Mouse (Mus musculus) splenic B cell, adult 2 months (primary cell): ENCODE data around the gene Ap3s2.

Experiments used
- DNase-seq: peaks from one replicate; pipeline ENCODE4 v3.0.0-alpha.2; 2011; ENCODE audit warnings: low read depth, low spot score
- H3K27me3 ChIP-seq: 2 replicates; pipeline ENCODE4 v1.6.1; 2012; ENCODE audit warnings: mild to moderate bottlenecking, low read length, moderate library complexity, mixed read lengths; ENCODE audit not compliant: control insufficient read depth, poor library complexity, insufficient read depth, severe bottlenecking
- H3K36me3 ChIP-seq: 2 replicates; pipeline ENCODE4 v1.6.1; 2012; ENCODE audit warnings: mild to moderate bottlenecking, low read length, moderate library complexity, mixed read lengths; ENCODE audit not compliant: control insufficient read depth, poor library complexity, insufficient read depth, severe bottlenecking

The Ap3s2 gene

GRCm38 (mm10) chr7:79920344-79920983, at the start of gene Ap3s2:
Gene Ap3s2, minus strand, starts transcription at chr7:79920649.
- H3K27me3 ChIP-seq: peaks cover 1% of the 10 kb centered on the region; the same call in 1 of the 2 replicates
- H3K36me3 ChIP-seq: 0 out of 2 replicates have a peak, but pooled peaks cover 2% of the 10 kb centered on the region
- DNase-seq: peak; percentile 87

DNA sequence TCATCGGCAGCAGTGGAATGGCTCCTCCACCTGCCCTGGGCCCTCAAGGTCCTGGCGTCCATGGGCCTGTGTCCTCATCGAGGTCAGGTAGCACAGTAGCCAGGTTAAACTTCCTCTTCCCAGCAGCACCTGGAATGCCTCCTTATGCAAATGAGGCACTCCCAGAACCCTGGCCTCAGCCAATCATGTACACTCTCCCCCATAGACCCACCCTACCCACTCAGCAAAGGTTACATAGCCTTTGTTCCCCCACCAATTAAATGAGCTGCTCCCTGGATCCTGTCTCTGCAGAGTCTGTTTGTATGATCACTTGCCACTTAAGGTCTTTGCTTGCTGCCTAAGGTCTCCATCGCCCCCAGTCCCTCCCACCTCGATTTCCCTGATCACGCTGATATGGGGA, 47.9 kb upstream of the Ap3s2 start:
- Histone ChIP-seq H3K36me3 (no peaks in the 10 kb centered on the region), H3K27me3 (no peaks in the 10 kb centered on the region)
- DNase-seq: no peak

DNA sequence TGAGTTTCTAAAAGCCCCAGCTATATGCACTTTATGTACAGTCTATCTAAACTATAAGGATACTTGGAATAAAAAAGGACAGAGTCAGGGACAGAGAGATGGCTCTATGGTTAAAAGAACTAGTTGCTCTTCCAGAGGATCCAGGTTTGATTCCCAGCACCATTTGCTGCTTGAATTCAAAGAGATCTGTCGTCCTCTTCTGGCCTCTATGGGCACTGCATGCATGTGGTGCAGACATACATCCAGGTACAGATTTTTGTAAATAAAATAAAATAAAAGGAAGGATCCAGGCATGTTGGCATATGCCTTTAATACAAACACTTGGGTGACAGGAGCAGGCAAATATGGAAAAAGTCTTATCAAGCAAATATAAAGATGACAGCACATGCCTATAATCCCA, 41.2 kb upstream of the Ap3s2 start:
- Histone ChIP-seq H3K36me3 (no peaks in the 10 kb centered on the region), H3K27me3 (no peaks in the 10 kb centered on the region; the same call in 1 of the 2 replicates)
- no peak for DNase-seq

GRCm38 (mm10) chr7:79956131-79956530, 35.7 kb upstream of the Ap3s2 start:
- no peaks in the 10 kb centered on the region; the same call in 1 of the 2 replicates for H3K27me3 ChIP-seq
- H3K36me3 ChIP-seq: no peaks in the 10 kb centered on the region
- DNase-seq: no peak

GRCm38 (mm10) chr7:79954890-79955289, 34.4 kb upstream of the Ap3s2 start:
- Histone ChIP-seq H3K36me3 (no peaks in the 10 kb centered on the region), H3K27me3 (no peaks in the 10 kb centered on the region; the same call in 1 of the 2 replicates)
- no peak for DNase-seq

GRCm38 (mm10) chr7:79951038-79951437, 30.6 kb upstream of the Ap3s2 start:
- H3K36me3 ChIP-seq: no peaks in the 10 kb centered on the region
- DNase-seq: no peak

DNA sequence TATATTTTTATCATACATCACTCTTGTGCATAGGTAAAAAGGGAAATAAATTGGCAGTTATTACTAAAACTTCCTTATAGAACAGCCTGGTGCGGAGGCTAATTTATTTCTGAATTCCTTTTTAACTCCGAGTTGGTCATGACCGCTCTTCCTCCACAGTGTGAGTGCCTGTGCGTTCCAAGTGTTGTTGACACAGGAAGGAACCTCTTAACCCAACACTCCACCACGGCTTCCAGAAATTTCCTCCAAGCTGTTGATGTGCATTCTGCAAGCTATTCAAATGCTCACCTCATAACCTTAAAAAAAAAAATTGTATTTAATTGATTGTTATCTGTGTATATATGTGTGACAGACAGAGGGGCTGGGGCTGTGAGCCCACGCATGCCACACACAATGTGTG, 29.8 kb upstream of the Ap3s2 start:
- Histone ChIP-seq H3K36me3 (no peaks in the 10 kb centered on the region), H3K27me3 (no peaks in the 10 kb centered on the region)
- no peak for DNase-seq

More at GRCm38 (mm10) chr7:79951038-79951437, 30.6 kb upstream of the Ap3s2 start:
- no peaks in the 10 kb centered on the region; the same call in 1 of the 2 replicates for H3K27me3 ChIP-seq

GRCm38 (mm10) chr7:79935511-79936205, 15.2 kb upstream of the Ap3s2 start:
- H3K36me3 ChIP-seq: no peaks in the 10 kb centered on the region
- H3K27me3 ChIP-seq: peaks cover 3% of the 10 kb centered on the region; the same call in 1 of the 2 replicates
- DNase-seq: peak; percentile 11

DNA sequence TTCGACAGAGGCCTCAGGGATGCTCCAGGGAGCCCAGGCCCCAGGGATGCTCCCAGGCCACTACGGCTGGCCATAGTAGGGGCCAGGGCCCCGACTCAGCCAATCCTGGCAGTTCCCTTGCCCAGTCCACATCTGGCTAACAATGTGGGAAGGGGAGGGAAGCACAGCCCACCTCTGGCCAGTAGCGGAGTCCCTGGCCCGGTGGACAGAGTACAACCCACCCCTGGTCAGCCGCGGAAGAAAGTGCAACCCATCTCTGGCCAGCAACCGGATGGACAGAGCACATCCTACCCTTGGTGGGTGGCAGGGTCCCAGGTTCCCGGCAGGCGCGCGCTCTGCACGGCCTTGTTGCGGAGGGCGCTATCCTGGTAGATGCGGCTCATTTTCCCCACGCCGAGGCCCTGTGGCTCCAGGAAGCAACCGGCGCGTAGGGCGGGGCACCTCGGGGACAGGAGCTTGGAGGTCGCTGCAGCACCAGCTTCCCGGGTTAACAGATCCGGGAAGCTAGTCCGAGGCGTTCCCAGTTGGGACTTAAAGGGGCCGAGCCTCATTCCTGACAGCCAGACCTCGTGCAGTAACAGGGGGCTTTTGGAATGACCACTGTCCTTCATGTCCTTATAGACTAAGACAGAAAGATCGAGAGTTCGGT, 14.5 kb upstream of the Ap3s2 start, which contains the start of gene Arpin:
Gene Arpin (minus strand): TSS at position 498 of the 649 bp plus-strand sequence.
- Histone ChIP-seq H3K27me3 (peaks cover 3% of the 10 kb centered on the region; the same call in 1 of the 2 replicates), H3K36me3 (no peaks in the 10 kb centered on the region)
- DNase-seq: no peak

GRCm38 (mm10) chr7:79934461-79934860, 14.0 kb upstream of the Ap3s2 start:
- no peaks in the 10 kb centered on the region for H3K36me3 ChIP-seq
- DNase-seq: no peak
- peaks cover 3% of the 10 kb centered on the region; the same call in 1 of the 2 replicates for H3K27me3 ChIP-seq

DNA sequence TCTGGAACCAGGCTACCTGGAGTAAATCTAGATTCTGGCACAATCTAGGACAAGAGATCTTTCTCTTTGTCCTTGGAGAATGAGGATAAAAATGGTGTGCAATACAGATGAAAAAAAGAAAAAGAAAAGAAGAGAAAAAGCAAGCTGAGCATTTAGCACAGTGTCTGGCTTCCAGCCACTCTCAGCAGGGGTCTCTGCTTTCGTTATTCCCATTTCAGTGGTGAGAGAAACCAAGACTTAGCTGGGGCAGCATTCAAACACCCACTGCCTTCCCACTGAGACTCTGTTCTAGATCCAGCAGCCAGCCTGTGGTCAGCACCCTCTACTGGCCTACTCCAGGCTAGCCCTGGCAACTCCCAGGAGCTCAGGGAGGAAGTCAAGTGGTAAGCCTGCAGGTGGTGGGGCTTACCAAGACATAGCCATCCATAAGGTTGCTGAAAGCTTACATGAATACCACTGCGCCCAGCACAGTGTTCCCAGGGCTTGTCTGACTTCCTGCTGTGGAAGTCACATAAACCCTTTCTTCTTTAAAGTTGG, 8.1 kb upstream of the Ap3s2 start:
- no peak for DNase-seq
- no peaks in the 10 kb centered on the region for H3K36me3 ChIP-seq
- peaks cover 1% of the 10 kb centered on the region; the same call in 1 of the 2 replicates for H3K27me3 ChIP-seq

DNA sequence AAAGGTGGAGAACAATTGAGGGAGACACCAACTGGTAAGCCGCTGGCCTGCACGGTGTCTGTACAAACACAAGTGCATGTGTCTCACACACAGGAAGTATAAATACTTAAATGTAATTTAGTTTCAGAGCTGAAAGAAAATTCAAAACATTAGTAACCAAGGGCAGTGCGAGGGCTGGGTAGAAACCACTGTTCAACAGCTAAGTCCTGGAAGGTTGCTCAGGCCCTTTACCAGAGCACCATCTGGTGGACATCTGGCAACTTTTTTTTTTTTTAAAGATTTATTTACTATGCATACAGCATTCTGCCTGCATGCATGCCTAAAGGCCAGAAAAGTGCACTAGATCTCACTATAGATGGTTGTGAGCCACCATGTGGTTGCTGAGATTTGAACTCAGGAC, 5.9 kb downstream of the Ap3s2 start:
- H3K27me3 ChIP-seq: no peaks in the 10 kb centered on the region
- peaks cover 16% of the 10 kb centered on the region for H3K36me3 ChIP-seq
- DNase-seq: peak; percentile 24

- Histone ChIP-seq H3K36me3 (peaks cover 20% of the 10 kb centered on the region), H3K27me3 (no peaks in the 10 kb centered on the region)
- no peak for DNase-seq
Measured at GRCm38 (mm10) chr7:79907356-79907755, 13.1 kb downstream of the Ap3s2 start.

GRCm38 (mm10) chr7:79906914-79907313, 13.5 kb downstream of the Ap3s2 start:
- Histone ChIP-seq H3K36me3 (peaks cover 20% of the 10 kb centered on the region), H3K27me3 (no peaks in the 10 kb centered on the region)
- no peak for DNase-seq

DNA sequence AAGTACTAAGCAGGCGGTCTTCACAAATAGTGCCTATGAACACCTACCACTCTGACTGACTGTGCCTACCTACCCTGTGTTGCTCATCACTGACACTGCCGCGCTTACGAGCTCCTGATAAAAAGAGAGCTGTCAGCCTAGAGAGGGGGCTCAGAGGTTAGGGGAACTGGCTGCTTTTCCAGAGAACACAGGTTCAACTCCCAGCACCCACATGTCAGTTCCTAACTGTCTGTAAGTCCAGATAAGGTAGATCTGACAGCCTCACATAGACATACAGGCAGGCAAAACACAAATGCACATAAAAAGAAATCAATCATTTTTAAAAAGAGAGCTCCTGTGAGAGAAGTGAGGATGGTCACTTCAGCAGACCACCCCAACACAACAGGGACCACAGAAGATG, 15.3 kb downstream of the Ap3s2 start:
- H3K36me3 ChIP-seq: peaks cover 14% of the 10 kb centered on the region
- no peaks in the 10 kb centered on the region for H3K27me3 ChIP-seq
- no peak for DNase-seq
